Mouse (Mus musculus): Measurements from ENCODE around the gene Dnajc14. TPM values are rescaled to one million over a fixed set of nuclear protein-coding genes. Genes with fewer than 3 reads are reported as not detected.

The Dnajc14 gene
- polyA plus RNA-seq, 1 experiment = 23.9 TPM

DNA sequence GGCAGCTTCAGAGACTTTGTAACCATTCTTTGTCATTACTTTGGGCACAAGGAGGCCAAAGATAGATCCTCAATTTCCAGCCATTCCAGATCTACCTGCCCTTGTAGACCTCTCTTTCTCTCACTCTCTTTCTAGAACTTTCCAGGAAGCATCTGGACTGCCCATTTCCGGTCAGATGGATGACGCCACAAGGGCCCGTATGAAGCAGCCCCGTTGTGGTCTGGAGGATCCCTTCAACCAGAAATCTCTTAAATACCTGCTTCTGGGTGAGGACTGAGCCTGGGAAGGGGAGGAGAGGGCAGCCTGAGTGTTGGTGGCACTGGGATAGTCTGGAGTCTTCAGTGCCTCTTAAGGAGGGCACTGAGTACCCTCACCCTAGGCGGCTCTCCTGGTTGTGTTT is 9.5 kb upstream of the Dnajc14 start:
- H3K4me1 ChIP-seq (ENCODE audit: control insufficient read depth, insufficient read depth, low read length) = no peaks in the 10 kb centered on the region; the same call in 1 of the 2 replicates

GRCm38 (mm10) chr10:128795581-128795980 is 8.3 kb upstream of the Dnajc14 start:
- TF ChIP-seq POLR2A (IDR thresholded peaks at IDR 0.05; ENCODE audit: extremely low read depth, insufficient read depth, low read length) (no peak), CTCF (IDR thresholded peaks at IDR 0.05; ENCODE audit: extremely low read depth, insufficient read depth, low read length) (no peak)
- Histone ChIP-seq H3K4me3 (ENCODE audit: insufficient read depth, low read length) (no peak overlapping the region), H3K27ac (ENCODE audit: insufficient read depth, low read length) (no peak overlapping the region), H3K4me1 (ENCODE audit: control insufficient read depth, insufficient read depth, low read length) (no peaks in the 10 kb centered on the region; the same call in 1 of the 2 replicates)

More for the DNA sequence above, 9.5 kb upstream of the Dnajc14 start:
- H3K27ac ChIP-seq (ENCODE audit: insufficient read depth, low read length) = no peak overlapping the region
- TF ChIP-seq CTCF (IDR thresholded peaks at IDR 0.05; ENCODE audit: extremely low read depth, insufficient read depth, low read length) = no peak
- no peak for TF ChIP-seq POLR2A (IDR thresholded peaks at IDR 0.05; ENCODE audit: extremely low read depth, insufficient read depth, low read length)
- no peak overlapping the region for H3K4me3 ChIP-seq (ENCODE audit: insufficient read depth, low read length)

DNA sequence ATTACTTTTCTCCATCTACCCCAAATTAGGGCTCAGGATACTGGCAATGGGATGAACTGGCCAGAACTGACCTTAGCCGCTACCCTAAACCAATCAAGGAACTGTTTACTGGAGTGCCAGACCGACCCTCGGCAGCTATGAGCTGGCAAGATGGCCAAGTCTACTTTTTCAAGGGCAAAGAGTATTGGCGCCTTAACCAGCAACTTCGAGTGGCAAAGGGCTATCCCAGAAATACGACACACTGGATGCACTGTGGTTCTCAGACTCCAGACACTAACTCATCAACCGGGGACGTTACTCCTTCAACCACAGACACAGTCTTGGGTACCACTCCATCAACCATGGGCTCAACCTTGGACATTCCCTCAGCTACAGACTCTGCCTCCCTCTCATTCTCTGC is 5.2 kb upstream of the Dnajc14 start:
- TF ChIP-seq POLR2A (IDR thresholded peaks at IDR 0.05; ENCODE audit: extremely low read depth, insufficient read depth, low read length) (no peak), CTCF (IDR thresholded peaks at IDR 0.05; ENCODE audit: extremely low read depth, insufficient read depth, low read length) (no peak)
- H3K27ac ChIP-seq (ENCODE audit: insufficient read depth, low read length) = no peak overlapping the region
- no peaks in the 10 kb centered on the region; the same call in 1 of the 2 replicates for H3K4me1 ChIP-seq (ENCODE audit: control insufficient read depth, insufficient read depth, low read length)
- no peak overlapping the region for H3K4me3 ChIP-seq (ENCODE audit: insufficient read depth, low read length)

GRCm38 (mm10) chr10:128801981-128802495 is 1.8 kb upstream of the Dnajc14 start:
- H3K4me3 ChIP-seq (ENCODE audit: insufficient read depth, low read length) = no peak overlapping the region
- TF ChIP-seq POLR2A (IDR thresholded peaks at IDR 0.05; ENCODE audit: extremely low read depth, insufficient read depth, low read length) (no peak), CTCF (IDR thresholded peaks at IDR 0.05; ENCODE audit: extremely low read depth, insufficient read depth, low read length) (no peak)
- H3K4me1 ChIP-seq (ENCODE audit: control insufficient read depth, insufficient read depth, low read length) = peaks cover 7% of the 10 kb centered on the region

GRCm38 (mm10) chr10:128802956-128803355 is 906 bp upstream of the Dnajc14 start:
- Histone ChIP-seq H3K4me1 (ENCODE audit: control insufficient read depth, insufficient read depth, low read length) (peaks cover 9% of the 10 kb centered on the region), H3K4me3 (ENCODE audit: insufficient read depth, low read length) (no peak overlapping the region; the same call in 1 of the 2 replicates), H3K27ac (ENCODE audit: insufficient read depth, low read length) (no peak overlapping the region)
- TF ChIP-seq CTCF (IDR thresholded peaks at IDR 0.05; ENCODE audit: extremely low read depth, insufficient read depth, low read length) (no peak), POLR2A (IDR thresholded peaks at IDR 0.05; ENCODE audit: extremely low read depth, insufficient read depth, low read length) (no peak)

More at GRCm38 (mm10) chr10:128801981-128802495, 1.8 kb upstream of the Dnajc14 start:
- no peak overlapping the region for H3K27ac ChIP-seq (ENCODE audit: insufficient read depth, low read length)

DNA sequence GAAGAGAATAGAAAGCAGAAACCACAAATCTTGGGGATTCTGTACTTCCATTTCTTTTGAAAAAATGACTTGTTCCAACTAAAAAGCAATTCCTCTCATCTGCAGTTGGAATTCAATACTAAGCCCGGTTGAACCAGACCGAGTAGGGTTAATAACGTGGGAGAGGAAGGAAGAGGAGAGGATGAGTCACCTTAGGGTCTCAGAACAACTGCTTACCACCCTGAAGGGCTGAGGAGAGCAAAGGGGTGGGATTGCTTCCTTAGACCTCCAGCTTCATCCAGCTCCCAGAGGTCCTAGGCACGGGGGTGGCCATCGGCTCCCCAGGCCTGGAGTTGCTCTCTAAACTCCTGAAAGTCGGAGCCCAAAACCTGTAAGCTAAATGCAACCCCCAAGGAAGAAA is 501 bp upstream of the Dnajc14 start:
- H3K27ac ChIP-seq (ENCODE audit: insufficient read depth, low read length) = no peak overlapping the region
- peak overlapping the region; percentile 94 for H3K4me3 ChIP-seq (ENCODE audit: insufficient read depth, low read length)
- TF ChIP-seq CTCF (IDR thresholded peaks at IDR 0.05; ENCODE audit: extremely low read depth, insufficient read depth, low read length) (no peak), POLR2A (IDR thresholded peaks at IDR 0.05; ENCODE audit: extremely low read depth, insufficient read depth, low read length) (no peak)

GRCm38 (mm10) chr10:128804271-128805091 is 619 bp downstream of the Dnajc14 start, which contains the start of gene Tmem198b:
Gene Tmem198b (minus strand): TSS chr10:128804370.
- no peak for TF ChIP-seq CTCF (IDR thresholded peaks at IDR 0.05; ENCODE audit: extremely low read depth, insufficient read depth, low read length)
- TF ChIP-seq POLR2A (IDR thresholded peaks at IDR 0.05; ENCODE audit: extremely low read depth, insufficient read depth, low read length) = peak; percentile 26
- Histone ChIP-seq H3K27ac (ENCODE audit: insufficient read depth, low read length) (peak within 1 kb of the TSS; percentile 98), H3K4me3 (ENCODE audit: insufficient read depth, low read length) (peak within 1 kb of the TSS; percentile 94), H3K4me1 (ENCODE audit: control insufficient read depth, insufficient read depth, low read length) (peaks cover 13% of the 10 kb centered on the region)

More for the DNA sequence above, 501 bp upstream of the Dnajc14 start:
- peaks cover 9% of the 10 kb centered on the region for H3K4me1 ChIP-seq (ENCODE audit: control insufficient read depth, insufficient read depth, low read length)

GRCm38 (mm10) chr10:128805092-128806000 is 1.5 kb downstream of the Dnajc14 start:
- peaks cover 13% of the 10 kb centered on the region for H3K4me1 ChIP-seq (ENCODE audit: control insufficient read depth, insufficient read depth, low read length)
- TF ChIP-seq CTCF (IDR thresholded peaks at IDR 0.05; ENCODE audit: extremely low read depth, insufficient read depth, low read length) (no peak), POLR2A (IDR thresholded peaks at IDR 0.05; ENCODE audit: extremely low read depth, insufficient read depth, low read length) (peak; percentile 81; the same call in 1 of the 2 replicates)

DNA sequence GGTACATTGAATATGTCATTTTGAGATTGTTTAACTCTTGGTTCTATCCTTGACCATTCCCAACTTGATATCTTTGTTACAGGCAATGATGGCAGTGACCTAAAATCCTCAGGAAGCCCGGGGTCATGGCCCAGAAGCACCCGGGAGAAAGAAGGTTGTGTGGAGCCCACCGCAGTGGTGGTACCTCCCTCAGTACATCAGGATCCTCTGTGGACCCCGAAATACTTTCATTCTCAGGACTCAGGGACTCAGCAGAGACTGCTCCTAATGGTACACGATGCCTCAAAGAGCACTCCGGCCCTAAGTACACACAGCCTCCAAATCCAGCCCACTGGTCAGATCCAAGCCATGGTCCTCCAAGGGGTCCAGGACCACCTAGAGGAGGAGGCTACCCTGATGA is 2.2 kb downstream of the Dnajc14 start:
- TF ChIP-seq CTCF (IDR thresholded peaks at IDR 0.05; ENCODE audit: extremely low read depth, insufficient read depth, low read length) = no peak
- no peak for TF ChIP-seq POLR2A (IDR thresholded peaks at IDR 0.05; ENCODE audit: extremely low read depth, insufficient read depth, low read length)
- peaks cover 13% of the 10 kb centered on the region for H3K4me1 ChIP-seq (ENCODE audit: control insufficient read depth, insufficient read depth, low read length)
- peak overlapping the region; percentile 94 for H3K4me3 ChIP-seq (ENCODE audit: insufficient read depth, low read length)
- no peak overlapping the region for H3K27ac ChIP-seq (ENCODE audit: insufficient read depth, low read length)

More at GRCm38 (mm10) chr10:128805092-128806000, 1.5 kb downstream of the Dnajc14 start:
- peak overlapping the region; percentile 94 for H3K4me3 ChIP-seq (ENCODE audit: insufficient read depth, low read length)
- H3K27ac ChIP-seq (ENCODE audit: insufficient read depth, low read length) = peak overlapping the region; percentile 98

Measured in cortical plate, adult 2 months (tissue).